Mouse (Mus musculus) bone marrow, adult 2 months (tissue): ENCODE data around the gene Mto1.

Source experiments
- CTCF ChIP-seq: fragments of 200-500 bp; IDR thresholded peaks from 2 replicates; pipeline ENCODE4 v1.5.1; 2011; ENCODE audit warnings: low read length, control low read depth; ENCODE audit not compliant: control insufficient read depth, insufficient read depth
- POLR2A ChIP-seq: fragments of 200-500 bp; IDR thresholded peaks from 2 replicates; pipeline ENCODE4 v1.6.1; 2011; ENCODE audit warnings: low read depth, mild to moderate bottlenecking, control low read depth, low read length, borderline replicate concordance; ENCODE audit not compliant: control insufficient read depth

DNA sequence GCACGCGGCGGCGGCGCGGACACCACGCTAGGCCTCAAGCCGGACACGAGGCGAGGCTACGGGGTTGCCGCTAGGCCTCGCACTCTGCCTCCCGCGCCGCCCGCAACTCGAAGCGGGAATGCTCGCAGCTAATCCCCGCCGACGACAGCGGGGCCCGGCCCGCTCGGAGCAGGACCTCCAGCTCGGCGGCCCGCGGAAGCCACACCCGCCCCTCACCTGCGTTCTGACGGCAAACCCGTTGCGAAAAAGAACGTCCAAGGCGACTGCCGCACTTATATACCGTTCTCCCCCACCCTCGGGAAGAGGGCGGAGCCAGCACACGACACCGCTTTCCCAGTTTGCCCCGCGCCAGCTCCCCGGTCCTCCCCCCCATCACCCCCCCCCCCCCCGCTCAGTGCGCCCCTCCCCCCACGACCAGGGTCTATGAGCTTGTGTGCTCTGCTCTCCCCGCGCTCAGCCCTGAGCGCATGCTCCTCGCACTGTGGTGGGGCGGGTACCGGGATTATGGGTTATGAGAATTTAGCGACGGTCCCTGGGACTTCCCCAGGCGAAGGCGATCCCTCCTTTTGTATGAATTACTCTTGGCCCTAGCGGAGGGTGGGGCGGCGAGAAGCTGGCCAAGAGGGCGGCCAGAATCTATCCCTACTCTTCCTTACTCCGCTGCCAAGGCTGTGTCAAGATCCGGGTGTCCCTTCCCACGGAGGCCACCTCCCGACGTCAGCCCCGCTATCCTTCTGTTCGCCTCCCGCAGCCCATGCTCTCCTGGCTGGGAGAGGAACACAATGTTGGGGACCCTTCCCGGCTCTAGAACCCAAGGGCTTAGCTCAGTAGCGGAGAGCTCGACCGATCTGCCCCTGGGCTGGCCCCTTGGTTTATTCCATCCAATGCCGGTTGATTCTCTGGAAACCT is 33.7 kb downstream of the Mto1 start:
- TF ChIP-seq CTCF (no peak), POLR2A (peak; percentile 99)
